Mouse (Mus musculus) T-helper 1 cell (primary cell): ENCODE data around the gene 4930402H24Rik.

ENCODE experiments used
- in situ Hi-C: fragments of 300-600 bp; cut with MboI, MseI; formaldehyde crosslinking; loops from one replicate; pipeline ENCODE4 v1.15.1; 2025; ENCODE audit warnings: high pct_unique_total_duplicates

4930402H24Rik gene

DNA sequence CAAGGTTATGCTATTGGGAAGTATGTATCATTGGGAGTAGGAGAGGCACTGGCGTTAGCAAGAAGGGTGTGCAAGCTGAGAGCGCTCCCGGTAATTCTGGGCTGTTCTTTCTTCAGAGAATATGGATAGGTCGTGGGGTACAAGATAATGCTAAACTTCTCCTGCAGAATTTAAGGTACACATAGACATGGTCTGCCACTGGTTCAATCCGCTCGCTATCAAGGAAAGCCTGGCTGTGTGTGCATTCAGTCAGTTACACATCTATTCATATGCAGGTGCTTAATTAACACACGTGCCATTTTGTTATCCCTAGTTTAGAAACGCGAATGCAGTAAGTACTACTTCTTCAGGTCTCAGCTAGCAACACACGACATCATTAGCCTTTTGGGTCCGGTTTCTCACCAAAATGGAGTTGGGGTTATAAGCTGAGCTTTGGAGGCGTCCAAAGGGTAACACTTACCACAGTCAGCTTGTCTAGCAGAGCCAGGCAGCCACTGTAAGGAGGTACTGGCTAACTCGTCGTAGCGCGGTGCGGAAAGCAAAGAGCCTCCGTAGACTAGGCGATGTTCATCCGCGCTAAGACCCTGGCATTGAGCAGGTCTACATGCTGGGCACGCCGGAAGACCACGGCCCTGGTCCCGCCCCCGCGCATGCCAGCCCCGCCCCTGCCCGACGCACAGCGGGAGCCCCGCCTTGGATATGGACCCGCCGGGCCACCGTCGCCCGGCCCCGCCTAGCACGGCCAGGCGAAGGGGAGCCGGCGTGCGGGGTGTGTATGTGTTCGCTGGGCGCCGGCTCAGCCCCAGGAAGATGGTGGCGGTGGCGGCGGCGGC, at the start of gene 4930402H24Rik, which contains the start of gene Atrn:
Gene 4930402H24Rik, minus strand, starts transcription at position 656 of the 833 bp plus-strand sequence.
Gene Atrn, plus strand, starts transcription at position 745 of the 833 bp plus-strand sequence.
- in situ Hi-C loops, result no loop called here

DNA sequence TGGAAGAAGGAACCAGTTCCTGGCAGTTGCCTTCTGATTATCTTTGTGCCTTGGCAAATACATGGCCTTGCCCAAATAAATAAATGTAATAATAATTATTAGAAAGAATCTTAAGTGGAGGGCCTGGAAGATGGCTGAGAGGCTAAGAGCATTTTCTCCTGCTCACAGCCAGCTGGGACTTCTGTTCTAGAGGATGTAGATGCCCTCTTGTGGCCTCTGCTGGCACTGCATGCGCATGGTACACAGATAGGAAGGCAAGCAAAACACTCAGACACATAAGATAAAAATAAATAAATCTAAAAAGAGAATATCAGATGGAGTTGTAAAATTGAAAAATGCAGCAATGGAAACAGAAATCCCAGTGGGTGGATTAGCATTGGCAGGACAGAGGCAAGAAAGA, 44.3 kb upstream of the 4930402H24Rik start:
- in situ Hi-C loops, result no loop called here

DNA sequence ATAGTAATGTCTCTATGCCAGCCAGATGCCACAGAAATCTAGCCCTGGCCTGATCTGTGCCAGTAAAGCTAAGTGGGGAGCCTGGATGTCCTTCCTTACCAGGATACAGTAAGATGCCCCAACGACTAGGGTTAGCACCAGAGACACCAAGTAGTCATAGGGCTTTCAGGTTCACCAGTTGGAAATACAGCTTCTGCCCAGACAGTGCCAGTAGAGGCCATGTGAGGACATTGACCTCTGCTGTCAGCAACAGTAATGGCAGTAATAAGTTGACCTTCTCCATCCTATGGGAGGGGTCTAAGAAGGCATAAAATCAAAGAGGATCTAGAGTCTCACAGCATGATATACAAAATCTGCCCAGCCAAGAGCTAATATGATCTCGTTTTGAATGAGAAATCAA, 43.6 kb upstream of the 4930402H24Rik start:
- in situ Hi-C loops, result no loop called here

DNA sequence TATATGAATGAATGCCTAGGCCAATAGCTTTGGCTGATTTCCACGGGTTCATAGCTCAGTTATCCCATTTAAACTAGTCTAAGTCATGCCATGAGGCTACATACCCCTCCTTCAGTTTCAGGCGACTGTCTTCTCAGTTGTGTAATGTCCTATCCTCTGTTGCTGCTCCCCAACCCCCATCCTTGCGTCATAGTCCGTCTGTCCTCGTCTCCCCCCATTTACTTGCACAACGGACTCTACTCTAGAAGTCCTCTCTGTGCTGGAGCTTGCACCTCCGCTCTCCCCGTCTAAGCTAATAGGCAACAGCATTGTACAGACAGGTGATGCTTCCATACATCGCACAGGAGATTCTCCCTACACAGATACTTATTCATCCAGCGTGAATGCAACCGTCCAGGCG, 26.7 kb upstream of the 4930402H24Rik start:
- in situ Hi-C loops, result no loop called here

DNA sequence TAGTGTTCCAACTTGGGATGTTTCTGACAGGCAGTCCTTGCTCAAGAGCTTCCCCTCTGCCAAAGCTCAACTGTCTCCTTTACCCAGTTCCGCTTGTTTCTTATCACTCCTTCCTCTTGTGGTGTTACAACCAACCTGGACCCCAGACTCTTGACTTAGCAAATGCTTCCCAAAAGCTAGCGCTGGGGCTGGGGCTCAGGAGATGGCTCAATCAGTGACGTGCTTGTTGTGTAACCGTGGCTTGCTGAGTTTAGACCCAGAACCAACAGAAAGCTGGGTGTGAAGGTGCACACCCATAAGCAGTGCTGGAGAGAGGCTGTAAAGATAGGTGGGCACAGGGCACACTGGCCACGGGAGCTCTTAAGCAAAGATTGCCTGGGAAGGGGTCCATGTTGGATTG, 23.8 kb upstream of the 4930402H24Rik start:
- in situ Hi-C loops, result no loop called here

DNA sequence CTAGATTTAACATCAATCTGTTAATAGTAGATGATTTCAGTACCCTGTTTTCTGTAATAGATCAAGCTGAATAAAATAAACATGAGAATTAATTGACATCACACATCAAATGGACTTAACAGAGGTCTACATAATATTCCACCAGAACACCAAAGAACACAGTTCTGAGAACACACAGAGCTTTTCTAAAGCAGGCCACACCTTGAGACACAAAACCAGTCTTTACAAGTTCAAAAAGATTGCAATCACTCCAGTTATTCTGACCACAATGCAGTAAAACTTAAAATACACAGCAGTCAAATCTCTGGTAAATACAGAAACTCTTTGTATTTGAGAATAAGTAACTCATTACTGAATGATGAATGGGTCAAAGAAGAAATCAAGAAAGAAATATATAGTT, 22.3 kb upstream of the 4930402H24Rik start:
- in situ Hi-C loops, result no loop called here

DNA sequence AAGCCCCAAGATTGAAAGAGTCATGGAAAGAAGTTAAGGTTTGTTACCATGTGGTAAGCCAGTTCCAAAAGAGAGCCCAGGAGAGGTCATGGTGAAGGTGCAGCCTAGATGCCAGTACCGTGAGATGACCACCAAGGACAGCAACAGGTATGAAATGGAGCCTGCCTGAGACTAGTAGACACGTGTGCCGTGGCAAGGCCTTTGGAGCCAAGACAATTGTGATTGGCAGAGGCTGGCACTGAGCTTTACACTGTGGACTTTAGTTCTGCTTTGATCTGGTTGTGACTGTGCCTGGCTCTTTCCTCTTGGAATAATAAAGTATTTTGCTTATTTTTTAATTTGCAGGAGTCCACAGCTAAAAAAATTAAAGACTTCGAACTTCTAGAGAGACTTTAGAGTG, 21.8 kb upstream of the 4930402H24Rik start:
- in situ Hi-C loops, result no loop called here

DNA sequence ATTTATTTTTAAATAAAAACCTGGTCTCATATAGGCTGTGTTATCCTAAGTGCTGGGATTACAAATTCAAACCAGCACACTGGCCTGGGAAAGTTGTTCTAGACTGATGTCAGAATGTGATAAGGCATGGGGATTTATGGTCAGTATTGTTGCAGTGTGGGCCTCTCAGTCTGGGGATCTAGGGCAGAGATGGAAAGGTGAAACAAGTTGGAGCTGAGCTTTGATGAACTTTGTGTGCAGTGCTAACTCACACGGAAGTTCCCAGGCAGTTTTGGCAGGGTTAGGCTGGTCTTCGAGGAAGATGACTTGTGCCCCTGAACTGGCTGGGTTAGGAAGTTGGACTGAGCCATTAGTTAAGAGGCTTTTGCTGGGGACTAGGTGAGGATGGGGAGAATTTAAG, 18.7 kb upstream of the 4930402H24Rik start:
- in situ Hi-C loops, result no loop called here

DNA sequence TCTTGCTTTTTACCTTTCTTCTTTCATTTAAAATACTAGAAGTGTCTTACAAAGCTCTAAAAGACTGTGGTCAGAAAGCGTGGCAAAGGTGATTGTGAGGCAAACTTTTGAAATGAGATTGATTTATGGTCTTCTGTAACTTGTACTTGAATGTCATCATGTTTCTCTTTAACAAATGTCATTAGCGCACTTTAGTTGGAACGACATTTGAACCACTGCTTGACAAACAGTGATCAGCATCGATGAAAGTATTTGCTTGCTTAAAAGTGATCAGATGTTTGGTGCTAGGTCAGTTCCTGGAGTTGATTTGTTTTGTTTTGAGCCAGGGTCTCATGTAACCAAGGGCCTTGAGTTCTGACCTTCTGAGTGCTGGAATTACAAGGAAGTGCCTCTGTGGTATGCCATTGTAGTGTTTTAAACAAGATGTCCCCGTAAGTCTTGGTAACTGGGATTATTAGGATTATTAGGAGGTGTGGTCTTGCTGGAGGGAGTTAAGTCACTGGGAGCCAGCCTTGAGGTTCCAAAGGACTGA, 12.9 kb upstream of the 4930402H24Rik start:
- in situ Hi-C loops, result no loop called here

DNA sequence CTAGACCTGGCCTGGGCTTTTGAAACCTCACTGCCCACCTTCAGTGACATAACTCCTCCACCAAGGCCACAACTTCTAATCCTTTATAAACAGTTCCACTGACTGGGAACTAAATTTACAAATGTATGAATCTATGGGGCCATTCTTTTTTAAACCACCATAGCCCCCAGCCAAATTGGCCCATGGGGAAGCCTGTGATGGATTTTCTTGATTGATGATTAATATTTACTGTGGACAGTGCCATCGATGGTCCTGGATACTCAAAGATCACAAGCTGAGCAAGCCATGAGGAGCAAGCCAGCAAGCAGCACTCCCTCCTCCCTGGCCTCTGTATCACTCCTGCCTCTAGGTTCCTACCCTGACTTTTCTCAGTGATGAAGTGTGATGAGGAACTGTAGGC, 11.5 kb upstream of the 4930402H24Rik start:
- in situ Hi-C loops, result no loop called here

DNA sequence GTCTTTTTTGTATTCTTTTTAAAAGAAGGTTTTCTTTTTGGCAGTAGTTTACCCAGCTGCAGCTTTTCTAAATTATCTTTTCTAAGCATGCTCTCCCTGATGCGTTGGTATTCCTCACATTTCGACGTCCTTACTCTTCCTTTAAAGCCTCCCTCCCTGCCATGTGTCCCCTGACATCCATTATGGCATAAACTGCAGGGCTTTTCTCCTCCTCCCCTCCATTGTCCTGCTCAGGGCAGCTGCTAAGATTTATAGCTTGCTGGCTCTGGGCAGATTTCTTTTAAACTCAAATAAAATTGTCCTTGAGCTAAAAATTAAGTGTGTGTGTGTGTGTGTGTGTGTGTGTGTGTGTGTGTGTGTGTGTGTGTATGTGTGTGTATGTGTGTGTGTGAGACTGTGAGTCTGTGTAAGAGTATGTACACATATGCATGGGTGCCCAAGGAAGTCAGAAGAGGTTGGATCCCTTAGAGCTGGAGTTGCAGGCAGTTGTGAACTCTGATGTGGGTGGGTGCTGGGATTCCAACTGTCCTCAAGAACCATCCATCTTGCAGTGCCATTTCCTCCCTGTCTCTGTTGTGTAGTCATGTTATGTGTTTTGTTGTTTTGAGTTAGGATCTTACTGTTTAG, 10.4 kb upstream of the 4930402H24Rik start:
- in situ Hi-C loops, result no loop called here

DNA sequence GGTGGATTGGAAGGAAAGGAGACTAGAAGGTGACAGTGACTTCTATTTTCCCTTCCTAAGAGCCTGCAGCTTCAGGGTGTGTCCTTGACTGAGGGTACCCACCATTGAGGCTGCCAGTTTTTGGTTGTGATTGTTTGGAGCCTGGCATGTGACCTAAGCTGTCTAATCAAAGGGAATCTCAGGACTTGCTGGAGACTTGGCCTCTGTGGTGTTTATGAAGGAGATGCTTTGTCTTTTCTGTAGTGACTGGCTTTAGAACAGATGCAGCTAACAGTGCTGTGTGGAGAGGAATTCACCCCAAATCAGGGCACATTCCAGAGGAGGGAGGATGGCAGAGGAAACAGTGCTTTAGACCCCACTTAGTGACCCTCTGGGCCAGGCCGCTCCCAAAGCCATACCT, 8.7 kb upstream of the 4930402H24Rik start:
- in situ Hi-C loops, result no loop called here

DNA sequence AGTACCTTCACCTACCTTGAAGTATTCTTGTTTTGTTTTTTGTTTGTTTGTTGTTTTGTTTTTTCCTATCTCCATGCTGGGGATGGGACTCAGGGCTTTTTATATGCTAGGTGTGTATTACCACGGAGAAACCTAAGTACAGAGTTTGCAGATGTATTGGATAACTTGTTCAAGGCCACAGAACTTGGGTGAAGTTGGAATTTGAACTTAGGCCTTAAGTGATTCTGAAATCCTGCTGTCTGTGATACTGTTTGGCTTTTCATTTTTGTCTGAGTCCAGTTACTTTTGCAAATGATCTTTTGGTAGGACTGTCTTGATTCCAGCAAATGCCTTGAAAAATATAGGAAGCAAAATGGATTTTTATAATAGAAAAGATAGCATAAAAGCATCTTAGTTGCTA, 5.5 kb upstream of the 4930402H24Rik start:
- in situ Hi-C loops, result no loop called here

DNA sequence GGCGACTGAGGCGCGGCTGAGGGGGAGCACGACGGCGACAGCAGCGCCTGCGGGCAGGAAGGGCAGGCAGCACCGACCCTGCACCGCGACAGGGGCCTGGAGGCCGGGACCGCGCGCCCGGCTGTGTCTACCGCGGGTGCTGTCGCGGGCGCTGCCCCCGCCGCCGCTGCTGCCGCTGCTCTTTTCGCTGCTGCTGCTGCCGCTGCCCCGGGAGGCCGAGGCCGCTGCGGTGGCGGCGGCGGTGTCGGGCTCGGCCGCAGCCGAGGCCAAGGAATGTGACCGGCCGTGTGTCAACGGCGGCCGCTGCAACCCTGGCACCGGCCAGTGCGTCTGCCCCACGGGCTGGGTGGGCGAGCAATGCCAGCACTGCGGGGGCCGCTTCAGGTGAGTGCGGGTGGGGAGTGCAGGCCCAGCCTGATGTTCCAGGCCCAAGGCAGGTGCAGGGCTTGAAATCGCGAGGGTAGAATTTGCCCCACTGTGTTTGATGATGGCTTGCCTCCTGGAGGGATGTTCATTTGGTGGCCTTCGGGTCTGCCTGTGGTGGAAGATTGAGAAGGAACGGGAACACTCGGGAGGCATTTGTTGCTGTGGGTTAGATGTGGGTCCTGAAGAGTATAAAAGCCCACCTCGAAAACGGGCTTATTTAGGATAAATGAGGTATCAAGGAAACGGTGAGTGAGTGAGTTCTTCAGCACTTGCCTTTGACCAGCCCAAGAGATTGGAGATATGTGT, 544 bp upstream of the 4930402H24Rik start:
- in situ Hi-C loops, result no loop called here

DNA sequence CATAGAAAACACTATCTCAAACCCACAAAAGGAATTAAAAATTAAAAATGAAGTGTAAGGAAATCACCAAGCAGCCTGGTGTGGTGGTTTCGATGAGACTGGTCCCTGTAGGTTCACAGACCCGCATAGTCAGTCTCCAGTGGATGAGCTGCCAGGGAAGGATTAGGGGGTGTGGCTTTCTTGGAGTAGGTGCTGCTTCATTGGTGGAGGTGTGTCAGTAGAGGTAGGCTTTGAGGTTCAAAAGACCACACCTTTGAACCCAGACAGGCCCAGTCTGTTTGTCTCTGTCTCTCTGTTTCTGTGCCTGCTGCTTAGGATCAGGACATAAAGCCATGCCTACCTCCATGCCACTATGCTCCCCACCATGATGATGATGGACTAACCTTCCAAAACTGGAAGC, 7.4 kb downstream of the 4930402H24Rik start:
- in situ Hi-C loops, result no loop called here

DNA sequence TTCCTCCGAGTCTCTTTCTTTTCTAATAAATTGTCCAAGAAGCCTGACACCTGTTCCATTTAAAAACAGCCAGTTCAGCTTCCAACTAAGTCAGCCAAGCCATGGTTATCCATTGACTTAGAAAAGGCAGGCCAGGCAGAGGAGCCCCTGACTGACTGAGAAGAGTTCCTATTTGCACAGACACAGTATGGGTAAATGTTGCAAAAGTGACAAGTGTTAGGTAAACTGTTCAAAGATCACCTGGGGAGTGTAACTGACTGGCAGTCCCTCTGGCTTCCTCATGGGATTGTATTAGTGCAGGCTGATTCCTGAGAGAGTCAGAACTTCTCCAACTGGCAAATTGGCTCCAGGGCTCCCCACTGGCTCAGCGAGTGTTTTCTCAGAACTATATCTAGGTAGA, 8.3 kb downstream of the 4930402H24Rik start:
- in situ Hi-C loops, result no loop called here

DNA sequence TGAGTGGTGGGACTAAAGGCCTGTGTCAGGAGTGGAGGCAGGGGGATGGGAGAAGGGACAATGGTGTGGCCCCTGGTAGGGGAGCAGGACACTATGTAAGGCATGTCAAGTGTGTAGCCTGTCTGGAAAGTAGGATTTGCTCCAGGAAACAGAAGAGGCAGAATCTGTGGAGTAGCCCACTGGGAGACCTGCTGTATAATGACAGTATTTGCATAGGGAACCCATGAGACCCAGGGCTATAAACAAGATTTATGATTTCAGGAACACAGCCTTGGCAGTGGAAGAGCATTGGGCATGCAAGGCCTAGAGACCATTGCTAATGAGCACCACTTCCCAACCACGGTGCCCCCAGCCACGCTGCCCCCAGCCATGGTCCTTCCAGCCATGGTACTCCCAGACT, 9.3 kb downstream of the 4930402H24Rik start:
- in situ Hi-C loops, result no loop called here

DNA sequence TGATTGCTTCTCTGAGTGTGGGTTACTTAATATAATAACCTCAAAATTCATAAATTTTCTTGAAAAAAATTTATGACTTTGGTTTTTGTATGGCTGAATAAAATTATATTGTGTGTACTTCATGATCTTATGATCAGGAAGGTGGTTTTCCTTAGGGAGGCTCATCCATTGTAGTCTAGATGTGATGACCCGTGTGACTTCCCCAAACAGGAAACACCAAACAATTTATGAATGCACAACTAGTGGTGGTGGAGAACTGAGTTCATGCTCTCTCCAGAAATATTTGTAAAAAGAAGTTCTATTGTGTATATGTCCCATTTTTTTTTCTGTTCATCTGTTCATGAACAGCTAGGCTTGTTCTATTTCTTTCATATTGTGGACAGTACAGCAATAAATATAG, 18.8 kb downstream of the 4930402H24Rik start:
- in situ Hi-C loops, result loop anchor here (5.0 kb wide), 1 partner anchor 1530 kb away; no protein-coding TSS in a partner anchor

DNA sequence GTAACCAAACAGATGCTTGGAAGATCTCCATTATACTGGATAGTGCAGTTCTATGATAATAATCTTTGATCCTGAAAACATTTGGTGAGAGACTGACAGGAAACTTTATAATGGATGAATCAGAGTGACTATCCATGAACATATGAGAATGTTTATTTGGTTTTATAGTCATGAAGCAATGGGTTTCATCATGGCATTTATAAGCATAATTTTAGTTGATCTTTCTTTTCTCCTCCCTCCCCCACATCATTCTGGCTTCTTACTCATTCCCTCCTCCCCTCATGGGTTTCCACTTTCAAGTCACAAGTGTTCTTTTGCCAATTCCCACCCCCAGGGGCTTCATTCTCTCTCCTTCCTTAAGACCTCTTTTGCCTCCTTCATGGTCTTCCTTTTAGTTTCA, 19.2 kb downstream of the 4930402H24Rik start:
- in situ Hi-C loops, result loop anchor here (5.0 kb wide), 1 partner anchor 1530 kb away; no protein-coding TSS in a partner anchor

DNA sequence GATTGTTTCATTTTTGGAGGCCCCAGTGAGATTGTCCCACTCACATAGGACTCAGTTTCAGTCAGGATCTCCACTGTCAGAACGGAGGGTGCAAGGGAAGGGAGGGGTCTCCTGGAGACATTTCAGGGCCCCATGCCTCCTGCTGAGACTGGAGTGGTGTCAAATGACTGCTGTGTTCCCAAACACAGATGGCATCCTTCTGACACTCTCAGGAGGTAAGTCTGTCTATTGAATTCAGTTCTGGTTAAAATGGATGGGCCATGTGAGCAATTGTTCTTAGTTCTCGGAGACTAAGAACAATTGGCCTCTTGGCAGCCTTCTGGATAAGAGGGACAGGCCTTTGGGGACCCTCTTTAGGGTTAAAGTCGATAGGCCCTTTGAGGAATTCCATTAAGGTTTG, 28.8 kb downstream of the 4930402H24Rik start:
- in situ Hi-C loops, result no loop called here

DNA sequence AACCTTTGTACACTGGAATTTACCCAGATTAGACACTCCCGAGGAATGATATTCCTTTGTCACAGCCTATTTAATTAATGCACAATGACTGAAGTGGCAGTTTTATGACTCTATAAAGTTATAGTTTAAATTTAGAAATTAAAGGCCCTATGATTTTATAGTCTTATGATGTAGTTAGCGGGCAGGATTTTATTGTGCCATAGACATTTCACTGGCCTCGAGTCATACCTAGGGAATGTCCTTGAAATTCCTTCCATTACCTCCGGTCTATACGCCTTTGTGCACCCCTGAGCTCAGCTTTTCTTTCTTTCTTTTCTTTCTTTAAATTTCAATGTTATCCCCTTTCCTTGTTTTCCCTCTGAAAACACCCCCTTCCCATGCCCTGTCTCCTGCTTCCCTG, 35.3 kb downstream of the 4930402H24Rik start:
- in situ Hi-C loops, result no loop called here

DNA sequence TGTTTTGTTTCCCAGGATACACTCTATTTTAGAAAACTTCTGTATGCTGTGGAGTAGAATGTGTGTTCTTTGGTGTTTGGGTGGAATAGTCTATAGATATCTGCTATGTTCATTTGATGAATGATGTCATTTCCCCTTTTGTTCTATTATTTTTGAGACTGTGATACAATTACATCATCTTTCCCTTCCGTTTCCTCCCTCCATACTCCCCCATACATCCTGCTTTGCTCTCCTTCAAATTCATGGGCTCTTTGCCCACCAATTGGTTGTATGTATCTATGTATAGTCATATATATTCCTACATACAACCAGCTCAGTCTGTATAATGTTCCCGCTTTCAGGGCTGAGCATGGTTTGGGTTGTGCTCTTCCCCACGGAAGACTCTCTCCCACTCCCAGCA, 44.1 kb downstream of the 4930402H24Rik start:
- in situ Hi-C loops, result no loop called here
